21 mouse cellular contexts compared by ENCODE assay signal in the genomic region with DNA sequence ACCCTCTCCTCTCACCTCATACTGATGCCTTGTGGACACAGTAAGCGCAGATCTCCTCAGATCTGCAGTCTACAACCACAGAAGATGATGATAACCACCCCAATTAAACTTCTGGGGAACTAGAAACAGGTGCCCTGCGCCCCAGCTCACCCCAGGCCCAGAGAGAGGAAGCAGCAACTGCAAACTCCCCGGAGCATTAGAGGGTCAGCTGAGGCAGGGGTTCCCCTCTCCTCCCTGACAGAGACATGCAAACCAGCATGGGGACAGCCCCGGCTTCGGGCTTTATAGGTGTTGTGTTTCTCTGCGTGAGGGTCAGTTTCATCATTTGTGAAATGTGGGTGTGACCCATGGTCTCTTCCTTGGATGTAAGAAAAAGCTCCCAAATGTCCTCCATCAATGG. TPM values are rescaled to one million over a fixed set of nuclear protein-coding genes. Genes with fewer than 3 reads are reported as not detected.
A peak's percentile ranks its signal among the peaks of the same experiment; 100 is the strongest.
DNase-seq lines count a peak whose midpoint lies in the region; ATAC-seq and TF ChIP-seq lines count a peak whose summit lies in the region.
"Had no signal": no experiment of that assay in that cellular context is flagged by ENCODE, and none has a peak within 500 bp of the region (broad histone marks: within the 10 kb centered on the region; RNA-seq: fewer than 3 reads in every experiment).

No protein-coding gene starts in this region.

- no peaks in the 10 kb centered on the region for H3K27me3 ChIP-seq in spleen, adult 2 months (ENCODE audit: control insufficient read depth, insufficient read depth, low read length)
- H3K27me3 ChIP-seq: hindbrain, embryonic 15.5 days had no signal

- no peaks in the 10 kb centered on the region for H3K36me3 ChIP-seq in spleen, adult 2 months (ENCODE audit: control insufficient read depth, insufficient read depth, low read length)
- H3K36me3 ChIP-seq: embryonic facial prominence, embryonic 12.5 days; embryonic facial prominence, embryonic 15.5 days; forebrain, embryonic 12.5 days; forebrain, embryonic 15.5 days; G1E; hindbrain, embryonic 12.5 days; hindbrain, embryonic 15.5 days had no signal

- DNase-seq in B cell, adult 2 months, result peak; percentile 57 to 65
- peak; percentile 57 to 62 for DNase-seq in spleen, adult 2 months (ENCODE audit: low read depth in 1 of 2, low spot score in 2 of 2)
- DNase-seq in thymus, postnatal 10 days (ENCODE audit: low spot score in 2 of 2), result no peak
- DNase-seq in ovary, adult 18-20 months (ENCODE audit: low spot score), result no peak
- DNase-seq: adrenal gland, postnatal 10 days; adrenal gland, postnatal 36 days; cerebellum, adult 11 months; cerebellum, adult 2 months; gastrocnemius, postnatal 10 days had no signal

- no peak for TF ChIP-seq POLR2A in spleen, adult 2 months (IDR thresholded peaks at IDR 0.05; ENCODE audit: low read depth, low read length)

- peak overlapping the region; percentile 83 for H3K27ac ChIP-seq in spleen, adult 2 months (ENCODE audit: insufficient read depth, low read length)
- H3K27ac ChIP-seq: embryonic facial prominence, embryonic 12.5 days; embryonic facial prominence, embryonic 15.5 days; forebrain, embryonic 12.5 days; forebrain, embryonic 15.5 days; hindbrain, embryonic 12.5 days; hindbrain, embryonic 15.5 days had no signal

- no peak overlapping the region for H3K4me3 ChIP-seq in spleen, adult 2 months (ENCODE audit: extremely low read depth, insufficient read depth, insufficient read length)
- H3K4me3 ChIP-seq: embryonic facial prominence, embryonic 12.5 days; embryonic facial prominence, embryonic 15.5 days; erythroblast, embryonic 14.5 days; forebrain, embryonic 12.5 days; forebrain, embryonic 15.5 days; hindbrain, embryonic 12.5 days; hindbrain, embryonic 15.5 days had no signal

- 21% methylated on average over 6 of the region's 6 CpGs for WGBS in spleen, adult 2 months

- H3K4me1 ChIP-seq in spleen, adult 2 months (ENCODE audit: control insufficient read depth, insufficient read depth, insufficient read length), result peaks cover 13% of the 10 kb centered on the region; the same call in 1 of the 2 replicates
- H3K4me1 ChIP-seq: forebrain, embryonic 12.5 days; forebrain, embryonic 15.5 days; hindbrain, embryonic 12.5 days; hindbrain, embryonic 15.5 days had no signal

- ATAC-seq in neutrophil, adult 5-6 weeks (ENCODE audit: extremely low read depth, insufficient number of reproducible peaks, low FRiP score, poor library complexity, severe bottlenecking), result peak; percentile 18; the same call in 1 of the 2 replicates
- no peak for ATAC-seq in monocyte, adult 5-6 weeks (replicated peaks; ENCODE audit: insufficient number of reproducible peaks, low FRiP score, low TSS enrichment, poor library complexity, severe bottlenecking)
- ATAC-seq in cerebellum, adult (ENCODE audit: insufficient number of reproducible peaks, low FRiP score, low TSS enrichment), result no peak

- TF ChIP-seq CTCF in spleen, adult 2 months (IDR thresholded peaks at IDR 0.05; ENCODE audit: extremely low read depth, insufficient read depth, insufficient read length, insufficient replicate concordance), result no peak

RNA-seq across cellular contexts. Expression of a gene that starts 1.5 kb away (rescaled TPM):
- 1.6 and 1.9 TPM in 2 replicates for total RNA-seq in neutrophil, adult 5-6 weeks (2017)
- polyA plus RNA-seq in spleen, adult 2 months (2012; rRNA removed), result 2.1 and 2.7 TPM in 2 replicates
- total RNA-seq in monocyte, adult 5-6 weeks (2017), result 0.32 to 1.1 TPM in 2 of 3 replicates, not detected in the other
- total RNA-seq: common myeloid progenitor, adult 5-6 weeks had no signal
- polyA plus RNA-seq: G1E had no signal

RNA-seq across cellular contexts. Expression of a gene that starts 54.8 kb away (rescaled TPM):
- 12.0 and 12.2 TPM in 2 replicates for total RNA-seq in neutrophil, adult 5-6 weeks (2017)
- polyA plus RNA-seq in spleen, adult 2 months (2012; rRNA removed), result 19.9 and 21.8 TPM in 2 replicates
- total RNA-seq in monocyte, adult 5-6 weeks (2017), result 5.0 to 8.1 TPM (median 5.5 TPM) in 3 replicates

Comparison
In these comparisons a context has a peak if more than half of its experiments do, and no peak if none do; other contexts are left out.
1. DNase-seq: peak in B cell, adult 2 months (2 of 2) and spleen, adult 2 months (2 of 2); none in thymus, postnatal 10 days (0 of 2) and ovary, adult 18-20 months (single experiment).